Mouse (Mus musculus) kidney, postnatal 14 days (tissue): ENCODE data around the gene Man2c1.

Experiments used
- DNase-seq: peaks from one replicate; pipeline ENCODE4 v3.0.0; 2022; ENCODE audit warnings: mixed read lengths

Gene Man2c1

DNA sequence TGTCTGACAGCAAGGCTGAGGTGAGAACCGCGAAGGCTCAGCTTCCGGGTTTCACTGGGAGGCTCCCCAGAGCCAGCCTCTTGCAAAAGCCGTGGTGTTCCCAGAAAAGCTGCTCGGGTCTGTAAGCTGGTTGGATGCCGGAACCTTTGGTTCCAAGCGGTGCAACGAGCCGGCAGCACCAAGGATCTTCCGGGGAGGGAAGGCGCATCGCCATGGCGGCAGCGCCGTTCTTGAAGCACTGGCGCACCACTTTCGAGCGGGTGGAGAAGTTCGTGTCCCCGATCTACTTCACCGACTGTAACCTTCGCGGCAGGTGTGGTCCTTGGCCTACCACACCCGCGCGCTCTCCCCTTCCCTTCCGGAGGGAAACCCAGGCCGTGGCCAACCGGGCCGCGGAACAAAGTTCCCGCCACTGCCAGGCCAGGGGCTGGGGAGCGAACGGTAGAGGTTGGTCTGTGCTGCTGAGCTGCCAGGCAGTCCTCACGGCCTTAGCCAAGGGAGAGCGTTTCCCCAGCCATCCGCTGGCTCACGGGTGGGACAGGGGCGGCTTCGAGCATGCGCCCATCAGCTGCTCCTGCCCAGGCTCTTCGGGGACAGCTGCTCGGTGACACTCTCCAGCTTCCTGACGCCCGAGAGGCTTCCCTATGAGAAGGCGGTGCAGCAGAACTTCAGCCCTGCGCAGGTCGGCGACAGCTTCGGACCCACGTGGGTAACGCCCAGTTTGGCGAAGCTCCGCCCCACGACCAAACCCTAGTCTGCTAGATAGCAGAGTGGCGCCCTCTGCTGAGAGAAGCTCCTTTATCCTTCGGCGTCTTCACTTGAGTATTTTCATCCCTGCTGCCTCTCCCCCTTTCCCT lies at the start of gene Man2c1:
Gene Man2c1, plus strand, starts transcription at position 114 of the 857 bp plus-strand sequence.
- DNase-seq: peak; percentile 95

DNA sequence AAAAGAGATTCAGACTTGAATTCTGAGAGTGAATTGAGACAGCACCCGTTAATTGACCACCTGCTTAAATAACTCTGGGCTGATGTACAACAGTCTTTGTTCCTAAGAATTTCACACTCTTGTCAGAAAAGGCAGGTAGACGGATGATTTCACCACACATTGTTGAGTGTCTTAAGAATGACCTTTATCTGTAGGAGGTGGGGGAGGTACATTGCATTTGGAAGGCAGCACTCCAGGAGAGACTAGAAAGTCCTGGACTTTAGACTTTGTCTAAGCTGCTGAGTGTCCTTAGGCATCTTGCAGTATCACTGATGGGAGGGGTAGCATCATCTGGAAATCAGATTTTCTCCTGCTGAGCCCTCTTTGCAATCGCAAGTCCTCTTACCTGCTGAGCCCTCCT lies 48.3 kb upstream of the Man2c1 start:
- DNase-seq: no peak

- DNase-seq: peak; percentile 36
Measured at GRCm38 (mm10) chr9:57117261-57117755, 13.2 kb upstream of the Man2c1 start.

GRCm38 (mm10) chr9:57129641-57130040 lies 849 bp upstream of the Man2c1 start:
- DNase-seq: no peak

DNA sequence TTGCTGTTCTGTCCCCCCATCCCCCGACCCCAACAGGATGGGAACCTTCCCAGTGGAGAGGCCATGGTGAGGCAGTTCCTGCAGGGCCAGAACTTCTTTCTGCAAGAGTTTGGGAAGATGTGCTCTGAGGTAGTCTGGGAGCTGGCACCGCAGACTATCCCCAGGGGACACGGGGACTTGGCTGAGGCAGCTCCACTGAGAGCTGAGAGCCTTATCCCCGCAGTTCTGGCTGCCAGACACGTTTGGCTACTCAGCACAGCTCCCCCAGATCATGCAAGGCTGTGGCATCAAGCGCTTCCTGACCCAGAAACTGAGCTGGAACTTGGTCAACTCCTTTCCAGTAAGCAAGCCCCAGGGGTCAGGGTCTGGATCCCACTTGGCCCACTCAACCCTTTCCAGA lies 6.8 kb downstream of the Man2c1 start:
- DNase-seq: no peak

- DNase-seq: no peak
Measured at GRCm38 (mm10) chr9:57137777-57138176, 7.3 kb downstream of the Man2c1 start.

- DNase-seq: no peak
Measured at GRCm38 (mm10) chr9:57138507-57138906, 8.0 kb downstream of the Man2c1 start.

GRCm38 (mm10) chr9:57139110-57139509 lies 8.6 kb downstream of the Man2c1 start:
- DNase-seq: no peak

- DNase-seq: no peak
Measured at GRCm38 (mm10) chr9:57139571-57139970, 9.1 kb downstream of the Man2c1 start.

- no peak for DNase-seq
Measured at GRCm38 (mm10) chr9:57141417-57142353, 11.2 kb downstream of the Man2c1 start.

DNA sequence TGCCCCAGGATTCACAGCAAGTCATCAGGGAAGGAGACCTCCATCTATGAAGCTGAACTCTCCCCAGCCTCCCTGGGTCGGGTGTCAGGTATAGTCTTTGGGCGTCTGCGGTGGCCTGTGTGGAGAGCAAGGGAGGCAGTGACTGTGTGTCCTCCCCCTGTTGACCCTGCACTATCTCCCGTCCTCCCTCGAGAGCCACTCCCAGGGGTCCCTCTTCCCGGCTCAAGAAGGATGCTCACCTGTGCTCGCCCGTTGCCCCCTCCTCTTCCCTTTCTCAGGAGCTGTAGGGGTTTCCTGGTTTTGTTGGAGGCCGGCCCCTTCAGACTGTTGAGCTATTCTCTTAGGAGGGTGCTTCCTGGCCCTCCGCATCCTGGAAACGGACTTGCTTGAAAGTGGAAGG lies 12.7 kb downstream of the Man2c1 start:
- DNase-seq: no peak

DNA sequence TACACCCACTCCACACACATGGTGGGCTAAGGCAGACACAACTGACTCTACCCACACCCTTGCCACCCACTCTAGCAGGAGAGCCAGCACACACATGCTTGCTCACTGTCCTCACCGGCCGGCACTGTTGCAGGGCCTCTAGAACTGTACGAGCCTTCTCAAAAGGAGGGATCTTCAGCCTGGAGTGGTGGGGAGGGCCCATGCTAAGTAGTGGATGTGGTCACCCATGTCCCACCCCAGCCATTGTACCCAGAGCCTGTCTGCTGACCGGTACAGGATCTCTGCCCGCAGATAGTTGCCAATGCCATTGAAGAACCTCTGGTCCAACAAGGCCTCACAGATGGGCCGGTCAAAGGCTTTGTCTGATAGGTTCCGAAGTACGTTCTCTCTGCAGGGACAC lies 14.3 kb downstream of the Man2c1 start:
- DNase-seq: no peak

- DNase-seq: no peak
Measured at GRCm38 (mm10) chr9:57146451-57147066, 16.1 kb downstream of the Man2c1 start.

DNA sequence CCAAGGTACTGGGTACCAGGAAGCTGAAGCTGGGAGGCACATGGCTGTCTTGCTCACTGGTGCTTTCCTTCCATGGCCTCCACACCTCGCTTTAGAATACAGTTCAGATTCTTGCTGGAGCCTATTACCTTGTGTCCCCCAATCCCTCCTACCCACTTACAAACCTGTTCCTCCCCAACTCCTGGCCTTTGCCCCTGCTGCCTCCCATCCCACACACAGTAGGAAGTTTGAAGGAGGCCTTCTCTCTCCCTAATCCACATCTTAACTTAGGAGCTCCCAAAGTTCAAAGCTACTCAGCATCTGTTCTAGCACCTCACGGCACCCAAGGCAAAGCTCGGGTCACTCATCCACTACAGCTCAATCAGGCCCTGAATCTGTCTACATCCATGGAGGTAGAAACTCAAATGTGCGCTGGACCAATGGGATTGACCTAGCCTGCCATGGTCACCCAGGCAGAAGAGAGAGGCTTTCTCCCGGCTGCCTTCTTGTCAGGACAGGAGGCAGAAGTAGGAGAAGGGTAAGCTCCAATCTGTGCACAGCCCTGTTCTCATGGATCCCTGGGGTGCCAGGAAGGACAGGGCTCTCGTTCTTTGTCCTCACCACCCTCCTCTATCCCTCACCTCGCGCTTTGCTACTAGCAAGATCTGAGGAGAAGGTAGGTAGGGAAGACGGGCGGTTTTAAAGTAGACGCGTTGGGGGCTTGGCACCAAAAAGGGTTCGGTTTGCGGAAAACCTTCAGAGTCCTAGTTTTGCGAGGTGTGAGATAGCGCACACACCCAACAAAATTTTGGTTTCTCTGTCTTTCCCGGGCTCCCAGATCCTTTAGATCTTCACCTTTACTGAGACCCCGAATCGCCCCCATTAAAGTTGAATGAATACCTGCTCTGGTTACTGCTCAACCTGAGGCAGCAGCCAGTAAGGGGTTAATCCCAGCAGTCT lies 17.0 kb downstream of the Man2c1 start:
- peak; percentile 26 for DNase-seq

DNA sequence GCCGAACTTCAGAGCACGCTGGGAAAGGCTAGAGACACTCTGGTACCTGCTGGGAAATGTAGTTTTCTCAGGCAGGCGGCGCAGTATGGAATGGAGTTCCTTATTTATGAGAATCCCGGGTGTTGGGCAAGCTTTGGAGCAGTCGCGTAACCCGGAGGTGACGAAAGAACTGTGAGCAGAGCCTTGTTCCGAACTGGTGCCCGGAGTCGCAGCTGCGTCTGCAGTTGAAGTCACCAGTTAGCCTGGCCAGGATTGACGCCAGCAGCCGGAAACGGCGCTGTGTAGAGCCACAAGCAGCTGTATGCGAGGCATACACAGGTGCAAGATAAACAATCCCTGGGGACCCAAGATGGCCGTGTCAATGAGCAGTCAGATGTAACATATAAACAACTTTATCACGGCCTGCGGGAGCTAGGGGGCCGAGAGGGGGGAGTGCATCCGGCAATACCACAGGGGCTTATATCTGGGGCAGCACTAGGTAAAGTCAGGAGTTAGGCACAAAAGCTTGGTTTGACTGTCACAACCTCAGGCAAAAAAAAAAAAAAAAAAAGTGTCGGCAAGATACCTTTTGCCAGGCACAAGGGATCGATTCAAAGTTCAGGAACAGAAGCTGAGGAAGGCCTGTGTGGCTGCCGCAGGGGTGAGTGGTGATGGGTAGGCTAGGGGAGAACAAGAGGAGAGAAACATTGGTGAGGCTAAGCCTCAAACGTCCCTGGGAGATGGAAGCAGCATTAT lies 17.8 kb downstream of the Man2c1 start, which contains the start of gene Neil1:
Gene Neil1, minus strand, starts transcription at position 162 of the 735 bp plus-strand sequence.
- peak; percentile 91 for DNase-seq

DNA sequence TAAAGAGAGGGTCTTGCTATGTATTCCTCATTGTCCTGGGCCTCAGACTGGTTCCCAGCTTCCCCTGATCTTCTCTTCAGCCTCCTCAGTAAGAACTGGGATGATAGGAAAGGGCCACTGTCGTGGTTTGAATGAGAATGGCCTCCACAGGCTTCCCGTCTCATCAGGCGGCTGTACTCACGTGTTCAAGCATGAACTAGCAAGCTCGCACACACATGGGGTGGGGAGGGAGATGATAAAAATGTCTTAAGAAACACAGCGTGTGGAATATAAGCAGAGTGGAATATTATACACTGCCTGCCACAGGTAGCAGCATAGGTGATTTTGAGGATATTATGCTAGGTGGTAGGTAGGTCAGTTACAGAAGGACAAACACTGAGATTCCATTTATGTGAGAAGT lies 18.5 kb downstream of the Man2c1 start:
- DNase-seq: no peak

GRCm38 (mm10) chr9:57150192-57150591 lies 19.7 kb downstream of the Man2c1 start:
- no peak for DNase-seq

- DNase-seq: no peak
Measured at GRCm38 (mm10) chr9:57152331-57152730, 21.8 kb downstream of the Man2c1 start.

GRCm38 (mm10) chr9:57156383-57156782 lies 25.9 kb downstream of the Man2c1 start:
- no peak for DNase-seq

DNA sequence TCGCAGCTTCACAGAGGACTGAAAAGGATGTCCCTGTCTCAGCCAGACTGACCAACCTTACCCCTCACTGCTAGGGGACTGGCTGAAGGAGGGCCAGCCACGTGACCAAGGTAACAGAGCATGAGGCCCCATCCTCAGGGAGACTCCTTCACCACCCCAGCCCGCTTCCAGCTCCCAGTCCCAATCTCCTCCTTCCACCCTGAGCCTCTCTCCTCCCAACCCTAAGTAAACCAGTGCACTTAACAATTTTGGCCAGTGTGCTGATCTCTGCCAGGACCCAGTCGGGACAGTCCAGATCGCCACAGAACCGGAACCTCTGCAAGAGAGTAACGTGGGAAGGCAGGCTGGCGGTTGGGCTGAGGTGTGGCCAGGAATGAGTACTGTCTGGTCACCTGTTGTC lies 26.3 kb downstream of the Man2c1 start:
- no peak for DNase-seq

DNA sequence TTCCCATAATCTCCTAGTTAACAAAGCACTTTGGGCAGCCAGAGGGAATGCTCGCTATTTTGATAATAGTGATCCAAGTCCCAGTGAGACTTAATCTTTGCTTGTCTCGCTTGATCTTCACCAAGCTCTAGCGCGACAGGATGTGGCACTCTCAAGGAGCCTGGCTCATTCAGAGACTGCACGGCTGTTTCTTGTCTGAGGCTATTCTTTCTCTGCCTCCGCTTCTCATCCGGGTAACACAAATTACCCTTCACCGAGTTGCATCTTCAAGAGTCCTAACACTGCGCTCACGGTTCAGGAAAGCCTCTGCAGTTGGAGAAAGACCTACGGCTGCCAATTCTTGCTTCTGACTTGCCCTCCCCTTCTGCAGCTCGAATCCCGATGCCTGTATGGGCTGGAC lies 27.0 kb downstream of the Man2c1 start:
- DNase-seq: no peak
